Mouse (Mus musculus) bone marrow, adult 2 months (tissue): ENCODE data around the gene Stxbp5. TPM values are rescaled to one million over a fixed set of nuclear protein-coding genes. Genes with fewer than 3 reads are reported as not detected.

ENCODE experiments used
- H3K27ac ChIP-seq: fragments of 200-500 bp; 2 replicates; pipeline ENCODE4 v1.5.1; 2012; ENCODE audit warnings: low read depth, mild to moderate bottlenecking, control low read depth, inconsistent platforms, low read length; ENCODE audit not compliant: control insufficient read depth, poor library complexity, insufficient read depth
- H3K4me1 ChIP-seq: fragments of 200-500 bp; 2 replicates; pipeline ENCODE4 v1.6.1; 2011; ENCODE audit warnings: low read length; ENCODE audit not compliant: control insufficient read depth, insufficient read depth
- H3K4me3 ChIP-seq: fragments of 200-500 bp; replicated peaks from 2 replicates; pipeline ENCODE3; 2011; ENCODE audit warnings: mild to moderate bottlenecking, low read depth, low read length, control low read depth; ENCODE audit not compliant: control insufficient read depth
- CTCF ChIP-seq: fragments of 200-500 bp; IDR thresholded peaks from 2 replicates; pipeline ENCODE4 v1.5.1; 2011; ENCODE audit warnings: low read length, control low read depth; ENCODE audit not compliant: control insufficient read depth, insufficient read depth
- POLR2A ChIP-seq: fragments of 200-500 bp; IDR thresholded peaks from 2 replicates; pipeline ENCODE4 v1.6.1; 2011; ENCODE audit warnings: low read depth, mild to moderate bottlenecking, control low read depth, low read length, borderline replicate concordance; ENCODE audit not compliant: control insufficient read depth
- WGBS: fragments of 180-500 bp; shearing (Covaris S2); methylation state at CpG from one replicate; pipeline ENCODE4 v1.1.7; 2018; 5-methylcytosine and 5-hydroxymethylcytosine counted together
- polyA plus RNA-seq: library from polyadenylated mRNA; stranded (reverse); fragments of >200 nt; gene quantifications from 2 replicates; pipeline ENCODE4 v1.2.4, GENCODE M21; 2011; ENCODE audit warnings: low replicate concordance; ENCODE audit not compliant: missing spikeins, insufficient read depth, insufficient read length

The Stxbp5 gene
- polyA plus RNA-seq, 1 experiment = 23.6 TPM

DNA sequence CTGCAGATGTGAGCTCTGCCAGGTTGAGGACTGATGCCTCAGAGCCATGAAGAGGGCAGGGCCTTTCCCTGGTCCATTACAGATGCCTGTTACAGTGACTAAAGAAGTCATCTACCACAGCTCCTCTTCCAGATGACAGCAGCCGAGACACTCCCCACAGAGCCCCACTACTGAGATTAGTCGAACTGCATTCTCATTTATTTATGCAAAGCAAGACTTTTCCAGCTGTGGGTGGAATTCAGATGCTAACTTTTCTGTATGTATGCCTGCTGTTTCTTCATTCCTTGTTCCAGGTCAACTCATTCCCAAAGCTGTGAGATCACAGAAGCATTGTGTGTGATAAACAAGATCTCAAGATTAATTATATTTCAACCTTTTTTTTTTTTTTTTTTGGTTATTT, 97.8 kb downstream of the Stxbp5 start:
- Histone ChIP-seq H3K27ac (no peak overlapping the region), H3K4me3 (no peak overlapping the region), H3K4me1 (no peaks in the 10 kb centered on the region)
- 79% methylated on average over 2 of the region's 2 CpGs for WGBS
- TF ChIP-seq POLR2A (no peak), CTCF (no peak)

DNA sequence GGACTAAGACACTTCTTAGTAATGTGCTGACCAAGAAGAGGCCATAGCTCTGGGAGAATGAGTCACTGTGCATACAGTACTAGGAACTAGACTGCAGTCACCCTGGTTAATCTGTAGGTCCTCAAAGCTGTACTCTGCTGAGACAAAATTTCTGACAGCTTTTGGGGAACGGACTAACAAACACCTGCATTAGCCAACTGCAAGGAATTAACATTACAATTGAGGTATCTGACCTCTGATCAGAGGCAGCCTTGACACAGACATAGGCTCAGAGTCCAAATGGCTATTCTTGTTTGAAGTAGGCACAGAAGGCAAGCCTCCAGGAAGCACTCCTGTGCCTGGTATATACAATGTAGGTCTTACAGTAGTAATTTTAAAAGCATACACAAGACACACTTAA, 99.3 kb downstream of the Stxbp5 start:
- Histone ChIP-seq H3K27ac (no peak overlapping the region), H3K4me3 (no peak overlapping the region), H3K4me1 (no peaks in the 10 kb centered on the region)
- TF ChIP-seq CTCF = no peak
- TF ChIP-seq POLR2A = no peak
- WGBS = 82% methylated on average over 1 of the region's 1 CpGs

DNA sequence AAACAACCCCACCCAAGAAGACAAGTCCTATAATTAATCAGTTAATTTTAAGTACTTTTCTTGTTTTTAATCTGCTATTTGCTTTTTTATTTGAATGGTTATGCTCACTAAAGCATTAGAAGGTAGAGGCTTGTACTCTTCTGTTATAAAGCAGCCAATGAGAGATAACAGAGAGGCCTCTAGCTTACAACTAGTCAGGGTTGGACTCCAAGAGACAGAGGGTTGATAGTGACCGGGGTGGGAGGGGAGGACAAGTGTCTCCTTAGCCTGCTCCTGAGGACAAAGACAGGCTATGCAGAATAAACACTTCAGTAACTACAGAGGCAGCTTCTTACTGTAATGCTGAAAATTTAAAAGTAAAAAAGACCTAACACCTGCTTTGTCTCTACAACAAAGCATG, 101.8 kb downstream of the Stxbp5 start:
- 71% methylated on average over 1 of the region's 1 CpGs for WGBS
- no peaks in the 10 kb centered on the region for H3K4me1 ChIP-seq
- H3K27ac ChIP-seq = no peak overlapping the region
- no peak overlapping the region for H3K4me3 ChIP-seq
- TF ChIP-seq CTCF (no peak), POLR2A (no peak)

DNA sequence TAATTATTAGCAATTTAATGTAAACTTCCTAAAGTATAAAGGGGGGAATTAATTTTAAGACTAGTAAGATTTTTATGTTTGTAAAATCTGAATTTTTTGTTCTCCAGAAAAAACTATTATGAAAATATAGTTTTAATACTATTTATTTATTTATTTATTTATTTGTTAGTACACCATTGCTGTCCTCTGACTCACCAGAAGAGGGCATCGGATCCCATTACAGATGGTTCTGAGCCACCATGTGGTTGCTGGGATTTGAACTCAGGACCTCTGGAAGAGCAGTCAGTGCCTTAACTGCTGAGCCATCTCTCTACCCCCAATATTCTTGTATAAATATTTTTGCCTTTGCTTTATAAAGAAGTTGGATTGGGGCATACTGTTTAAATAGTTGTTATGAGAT, 104.5 kb downstream of the Stxbp5 start:
- Histone ChIP-seq H3K4me1 (no peaks in the 10 kb centered on the region), H3K27ac (no peak overlapping the region), H3K4me3 (no peak overlapping the region)
- no peak for TF ChIP-seq POLR2A
- no peak for TF ChIP-seq CTCF
- WGBS = 88% methylated on average over 1 of the region's 1 CpGs

DNA sequence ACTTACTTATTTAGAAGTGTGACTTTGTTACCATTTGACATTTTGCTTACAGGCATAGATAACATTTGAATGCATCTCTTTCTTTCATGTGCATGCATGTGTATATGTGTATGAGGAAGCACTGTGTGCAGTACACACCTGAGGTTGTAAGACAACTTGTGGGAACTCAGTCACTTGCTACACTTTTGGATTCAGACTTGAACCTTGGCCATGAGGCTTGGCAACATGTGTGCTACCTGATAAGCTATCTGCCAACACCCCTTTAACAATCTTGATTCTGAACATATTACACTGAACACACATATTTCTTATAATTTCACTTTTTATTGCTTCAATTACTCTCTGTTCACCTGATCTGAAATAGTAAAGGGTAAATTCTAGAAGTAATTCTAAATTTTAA, 106.5 kb downstream of the Stxbp5 start:
- Histone ChIP-seq H3K4me1 (no peaks in the 10 kb centered on the region), H3K27ac (no peak overlapping the region), H3K4me3 (no peak overlapping the region)
- TF ChIP-seq POLR2A (no peak), CTCF (no peak)

DNA sequence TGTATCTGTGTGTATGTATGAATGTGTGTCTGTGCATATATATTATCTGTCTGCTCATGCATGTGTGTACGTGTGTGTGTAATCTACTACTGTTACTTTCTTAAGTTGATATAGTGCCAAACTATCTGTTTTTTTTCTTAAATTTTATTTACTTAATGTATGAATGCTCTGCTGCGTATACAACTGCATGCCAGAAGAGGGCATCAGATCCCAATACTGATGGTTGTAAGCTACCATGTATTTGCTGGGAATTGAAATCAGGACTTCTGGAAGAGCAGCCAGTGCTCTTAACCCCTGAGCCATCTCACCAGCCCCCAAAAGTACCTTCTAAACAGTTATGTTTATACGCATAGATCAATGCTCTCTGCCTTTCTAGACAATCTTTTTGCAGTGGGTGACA, 109.9 kb downstream of the Stxbp5 start:
- 86% methylated on average over 3 of the region's 3 CpGs for WGBS
- Histone ChIP-seq H3K4me1 (no peaks in the 10 kb centered on the region), H3K27ac (no peak overlapping the region), H3K4me3 (no peak overlapping the region)
- no peak for TF ChIP-seq POLR2A
- TF ChIP-seq CTCF = no peak

DNA sequence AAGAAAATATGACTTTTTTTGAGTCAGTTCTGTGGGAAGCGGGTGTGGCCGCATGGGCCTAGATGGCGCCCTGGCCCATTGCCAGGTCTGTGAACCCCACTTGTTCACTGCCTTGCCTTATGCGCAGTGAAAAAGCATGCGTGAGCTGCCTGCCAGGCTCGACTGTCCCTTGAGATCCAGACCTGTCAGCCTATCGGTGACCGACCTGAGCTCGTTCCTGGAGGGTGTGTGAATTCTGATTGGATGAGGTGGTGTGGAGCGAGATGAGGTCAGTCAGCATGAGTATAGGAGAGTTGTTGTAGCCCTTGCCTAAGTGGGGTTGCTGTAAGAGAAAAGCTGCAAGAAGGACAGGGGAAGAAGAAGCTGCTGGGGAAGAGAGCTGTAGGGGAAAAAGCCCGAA, 114.4 kb downstream of the Stxbp5 start:
- Histone ChIP-seq H3K27ac (no peak overlapping the region), H3K4me1 (no peaks in the 10 kb centered on the region), H3K4me3 (no peak overlapping the region)
- TF ChIP-seq POLR2A (no peak), CTCF (no peak)
- 81% methylated on average over 11 of the region's 11 CpGs for WGBS

DNA sequence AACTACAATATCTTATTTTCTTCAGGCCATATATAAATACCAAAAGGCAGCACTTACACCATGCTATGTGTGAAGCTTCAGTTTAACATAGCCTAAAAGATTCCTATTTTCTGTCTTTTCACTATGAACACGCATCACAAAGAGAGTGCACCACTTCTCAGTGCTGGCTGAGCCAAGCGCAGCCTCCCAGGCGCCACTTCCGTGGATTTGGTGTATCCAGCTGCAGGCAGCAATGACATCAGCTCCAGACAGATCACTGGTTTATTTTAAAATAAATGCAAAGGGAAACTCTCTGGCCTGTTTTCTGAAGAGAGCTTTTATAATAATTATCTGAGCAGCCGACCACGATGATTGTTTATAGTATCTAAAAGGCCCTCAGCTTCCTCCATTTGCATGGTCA, 115.2 kb downstream of the Stxbp5 start:
- TF ChIP-seq CTCF (no peak), POLR2A (no peak)
- Histone ChIP-seq H3K4me3 (no peak overlapping the region), H3K4me1 (no peaks in the 10 kb centered on the region), H3K27ac (no peak overlapping the region)
- 93% methylated on average over 6 of the region's 6 CpGs for WGBS

DNA sequence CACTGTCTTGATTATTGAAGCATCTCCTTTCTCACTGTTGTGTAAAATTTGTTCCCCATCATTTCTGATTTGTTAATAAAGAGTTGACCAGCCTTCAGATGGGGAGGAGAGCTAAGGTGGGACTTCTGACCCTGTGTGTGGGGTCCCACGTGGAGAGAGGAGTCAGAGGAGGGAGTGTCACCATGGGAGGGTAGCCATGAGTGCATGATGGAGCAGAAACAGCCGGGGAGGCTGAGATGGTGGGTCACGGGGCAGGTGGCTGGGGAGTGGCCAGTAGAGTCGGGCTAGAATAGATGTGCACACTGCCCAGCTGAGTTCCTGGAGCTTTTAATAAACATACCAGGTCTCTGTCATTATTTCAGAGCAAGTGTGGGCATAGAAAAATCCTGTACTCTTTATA, 121.0 kb downstream of the Stxbp5 start:
- 74% methylated on average over 4 of the region's 4 CpGs for WGBS
- no peak overlapping the region for H3K27ac ChIP-seq
- TF ChIP-seq POLR2A = no peak
- TF ChIP-seq CTCF = no peak
- H3K4me1 ChIP-seq = no peaks in the 10 kb centered on the region
- H3K4me3 ChIP-seq = no peak overlapping the region
